Mouse (Mus musculus) CH12.LX (cell line): Measurements from ENCODE around the gene Col4a2. TPM values are rescaled to one million over a fixed set of nuclear protein-coding genes. Genes with fewer than 3 reads are reported as not detected.

ENCODE experiments used
- DNase-seq: peaks from one replicate; pipeline ENCODE4 v3.0.0-alpha.2; 2013; ENCODE audit errors: extremely low read depth
- H3K27ac ChIP-seq: 2 replicates; pipeline ENCODE4 v1.5.1; 2012; ENCODE audit warnings: low read depth, mild to moderate bottlenecking, control low read depth, moderate library complexity; ENCODE audit not compliant: insufficient read depth
- H3K27me3 ChIP-seq: replicated peaks from 2 replicates; pipeline ENCODE3; 2012; ENCODE audit warnings: inconsistent platforms
- H3K36me3 ChIP-seq, 2 experiments: replicated peaks in 1 of 2; 2 replicates each; pipeline versions ENCODE3 to v1.6.1; 2012; ENCODE audit warnings: inconsistent platforms in 1 of 2, low read length in 1 of 2, mild to moderate bottlenecking in 1 of 2, mixed read lengths in 1 of 2, moderate library complexity in 1 of 2; ENCODE audit not compliant: control insufficient read depth in 1 of 2, insufficient read depth in 1 of 2
- H3K4me1 ChIP-seq, 2 experiments: 2 replicates each; pipeline ENCODE4 v1.6.1; 2012; ENCODE audit warnings: inconsistent platforms in 1 of 2, moderate library complexity in 1 of 2; ENCODE audit not compliant: insufficient read depth in 2 of 2, control insufficient read depth in 1 of 2
- H3K4me2 ChIP-seq: 2 replicates; pipeline ENCODE4 v1.6.1; 2012; ENCODE audit warnings: low read depth, mild to moderate bottlenecking, control low read depth; ENCODE audit not compliant: poor library complexity, insufficient read depth, severe bottlenecking
- H3K4me3 ChIP-seq, 3 experiments: fragments of 150-350 bp in 1 of 3; sonication (generic) in 1 of 3; replicated peaks in 1 of 3; 2 replicates each; pipeline versions ENCODE3 to v1.5.1; 2011 to 2012; ENCODE audit warnings: low read depth in 2 of 3, low read length in 2 of 3, mild to moderate bottlenecking in 2 of 3, moderate library complexity in 2 of 3, control low read depth in 1 of 3, improper control_type of control experiment in 1 of 3, inconsistent platforms in 1 of 3, mixed read lengths in 1 of 3; ENCODE audit not compliant: poor library complexity in 1 of 3
- H3K79me2 ChIP-seq: replicated peaks from 2 replicates; pipeline ENCODE4 v1.6.1; 2012; ENCODE audit warnings: mild to moderate bottlenecking, moderate library complexity; ENCODE audit not compliant: control insufficient read depth, poor library complexity, insufficient read depth, severe bottlenecking; ENCODE audit errors: extremely low read depth
- H3K9ac ChIP-seq: 2 replicates; pipeline ENCODE4 v1.6.1; 2012; ENCODE audit warnings: low read depth, mild to moderate bottlenecking, control low read depth, moderate library complexity; ENCODE audit not compliant: insufficient read depth
- H3K9me3 ChIP-seq: replicated peaks from 2 replicates; pipeline ENCODE3; 2012; ENCODE audit warnings: low read length, inconsistent platforms, mixed read lengths
- BHLHE40 ChIP-seq: IDR thresholded peaks from 2 replicates; pipeline ENCODE4 v1.6.1; 2011; ENCODE audit warnings: mild to moderate bottlenecking, low read depth, low read length, improper control_type of control experiment
- CHD1 ChIP-seq: IDR thresholded peaks from 2 replicates; pipeline ENCODE4 v1.6.1; 2012; ENCODE audit warnings: low read depth, low read length, improper control_type of control experiment, inconsistent platforms
- CHD2 ChIP-seq: IDR thresholded peaks from 2 replicates; pipeline ENCODE4 v1.6.1; 2011; ENCODE audit warnings: low read length, improper control_type of control experiment
- CTCF ChIP-seq, 2 experiments: IDR thresholded peaks in 1 of 2; conservative IDR thresholded peaks in 1 of 2; 2 replicates each; pipeline ENCODE4 v1.5.1; 2011 to 2012; ENCODE audit warnings: low read depth in 2 of 2, low read length in 2 of 2, improper control_type of control experiment in 1 of 2, inconsistent platforms in 1 of 2, mild to moderate bottlenecking in 1 of 2, moderate library complexity in 1 of 2
- E2F4 ChIP-seq: IDR thresholded peaks from 2 replicates; pipeline ENCODE4 v1.6.1; 2011; ENCODE audit warnings: low read depth, low read length, improper control_type of control experiment; ENCODE audit not compliant: insufficient replicate concordance
- EP300 ChIP-seq: IDR thresholded peaks from 2 replicates; pipeline ENCODE4 v1.6.1; 2011; ENCODE audit warnings: low read length, improper control_type of control experiment
- ETS1 ChIP-seq: conservative IDR thresholded peaks from 2 replicates; pipeline ENCODE4 v1.6.1; 2012; ENCODE audit warnings: low read depth, mild to moderate bottlenecking, inconsistent platforms, low read length, improper control_type of control experiment, moderate library complexity
- HCFC1 ChIP-seq: IDR thresholded peaks from 2 replicates; pipeline ENCODE4 v1.6.1; 2012; ENCODE audit warnings: low read depth, mild to moderate bottlenecking, inconsistent platforms, low read length, improper control_type of control experiment
- IRF4 ChIP-seq: IDR thresholded peaks from 2 replicates; pipeline ENCODE4 v1.6.1; 2014; ENCODE audit warnings: low read depth, mild to moderate bottlenecking, inconsistent platforms, low read length, improper control_type of control experiment
- JUN ChIP-seq: IDR thresholded peaks from 2 replicates; pipeline ENCODE4 v1.6.1; 2011; ENCODE audit warnings: low read depth, mild to moderate bottlenecking, low read length, improper control_type of control experiment, moderate library complexity; ENCODE audit not compliant: insufficient read depth
- MAFK ChIP-seq: IDR thresholded peaks from 2 replicates; pipeline ENCODE4 v1.6.1; 2011; ENCODE audit warnings: low read length, improper control_type of control experiment; ENCODE audit not compliant: insufficient replicate concordance
- MAX ChIP-seq: IDR thresholded peaks from 2 replicates; pipeline ENCODE4 v1.6.1; 2011; ENCODE audit warnings: low read length, improper control_type of control experiment
- MAZ ChIP-seq: IDR thresholded peaks from 2 replicates; pipeline ENCODE4 v1.6.1; 2012; ENCODE audit warnings: low read depth, mild to moderate bottlenecking, inconsistent platforms, low read length, improper control_type of control experiment, moderate library complexity
- MEF2A ChIP-seq: IDR thresholded peaks from 2 replicates; pipeline ENCODE4 v1.6.1; 2014; ENCODE audit warnings: low read depth, mild to moderate bottlenecking, inconsistent platforms, low read length, improper control_type of control experiment, borderline replicate concordance
- MXI1 ChIP-seq: IDR thresholded peaks from 2 replicates; pipeline ENCODE4 v1.6.1; 2011; ENCODE audit warnings: mild to moderate bottlenecking, low read depth, low read length, improper control_type of control experiment
- MYC ChIP-seq: IDR thresholded peaks from 2 replicates; pipeline ENCODE4 v1.6.1; 2011; ENCODE audit warnings: low read depth, mild to moderate bottlenecking, improper control_type of control experiment, low read length
- NRF1 ChIP-seq: IDR thresholded peaks from 2 replicates; pipeline ENCODE4 v1.6.1; 2014; ENCODE audit warnings: low read depth, mild to moderate bottlenecking, inconsistent platforms, low read length, improper control_type of control experiment, moderate library complexity
- RAD21 ChIP-seq: IDR thresholded peaks from 2 replicates; pipeline ENCODE4 v1.6.1; 2011; ENCODE audit warnings: low read depth, mild to moderate bottlenecking, low read length, improper control_type of control experiment, moderate library complexity
- RCOR1 ChIP-seq: conservative IDR thresholded peaks from 2 replicates; pipeline ENCODE4 v1.6.1; 2012; ENCODE audit warnings: low read depth, mild to moderate bottlenecking, inconsistent platforms, low read length, improper control_type of control experiment
- SIN3A ChIP-seq: IDR thresholded peaks from 2 replicates; pipeline ENCODE4 v1.6.1; 2012; ENCODE audit warnings: low read length, improper control_type of control experiment, inconsistent platforms
- TCF12 ChIP-seq: IDR thresholded peaks from 2 replicates; pipeline ENCODE4 v1.6.1; 2014; ENCODE audit warnings: low read depth, mild to moderate bottlenecking, inconsistent platforms, low read length, improper control_type of control experiment
- UBTF ChIP-seq: IDR thresholded peaks from 2 replicates; pipeline ENCODE4 v1.6.1; 2012; ENCODE audit warnings: low read depth, mild to moderate bottlenecking, inconsistent platforms, low read length, improper control_type of control experiment, moderate library complexity
- USF1 ChIP-seq: IDR thresholded peaks from 2 replicates; pipeline ENCODE4 v1.6.1; 2014; ENCODE audit warnings: low read depth, mild to moderate bottlenecking, inconsistent platforms, low read length, improper control_type of control experiment
- USF2 ChIP-seq: conservative IDR thresholded peaks from 2 replicates; pipeline ENCODE4 v1.6.1; 2011; ENCODE audit warnings: low read depth, low read length, improper control_type of control experiment
- ZMIZ1 ChIP-seq: IDR thresholded peaks from 2 replicates; pipeline ENCODE4 v1.6.1; 2012; ENCODE audit warnings: low read depth, mild to moderate bottlenecking, inconsistent platforms, low read length, improper control_type of control experiment
- ZNF384 ChIP-seq: IDR thresholded peaks from 2 replicates; pipeline ENCODE4 v1.6.1; 2012; ENCODE audit warnings: low read depth, low read length, improper control_type of control experiment, inconsistent platforms
- dilution Hi-C: fragments of 300-500 bp; cut with MboI; formaldehyde crosslinking; loops from 2 replicates; pipeline ENCODE4 v1.14.3; 2020; ENCODE audit warnings: low sequenced_read_pairs; ENCODE audit not compliant: extremely low pct_unique_long_range_greater_than_20kb, extremely low pct_ligation_motif_present
- in situ Hi-C: fragments of 300-500 bp; cut with MboI; formaldehyde crosslinking; loops from 3 replicates; pipeline ENCODE4 v1.14.3; 2019; ENCODE audit warnings: low sequenced_read_pairs, low pct_ligation_motif_present, low pct_unique_long_range_greater_than_20kb, mixed read lengths
- polyA plus RNA-seq: library from polyadenylated mRNA; unstranded; fragments of >175 nt; gene quantifications from 2 replicates; pipeline ENCODE4 v1.2.1, GENCODE M21; 2012; ENCODE audit warnings: low read depth; ENCODE audit not compliant: insufficient read length
- total RNA-seq, 2 experiments: library from RNA; depleted of rRNA; stranded (reverse); fragments of 300-350 nt in 1 of 2; fragments of >200 nt in 1 of 2; gene quantifications; 2 replicates each; pipeline ENCODE4 v1.2.3; 2012 to 2014

Col4a2 gene
- total and polyA plus RNA-seq, 3 experiments: 0.04 to 0.07 TPM; not detected in 1

GRCm38 (mm10) chr8:11337642-11338041, 25.0 kb downstream of the Col4a2 start:
- peaks cover 5% of the 10 kb centered on the region for H3K9me3 ChIP-seq
- dilution Hi-C loops: no loop called here

GRCm38 (mm10) chr8:11338507-11338906, 25.9 kb downstream of the Col4a2 start:
- dilution Hi-C loops: no loop called here

More at GRCm38 (mm10) chr8:11337642-11338041, 25.0 kb downstream of the Col4a2 start:
- peaks cover 10% of the 10 kb centered on the region for H3K27me3 ChIP-seq
- in situ Hi-C loops: no loop called here
- no peaks in the 10 kb centered on the region for H3K36me3 ChIP-seq
- peak overlapping the region; percentile 72 for H3K4me2 ChIP-seq
- peaks cover 22 to 36% of the 10 kb centered on the region in 2 experiments for H3K4me1 ChIP-seq
- H3K4me3 ChIP-seq: no peak overlapping the region
- peak; percentile 78 for DNase-seq
- no peaks in the 10 kb centered on the region for H3K79me2 ChIP-seq
- H3K27ac ChIP-seq: no peak overlapping the region
- H3K9ac ChIP-seq: no peak overlapping the region
- peak; percentile 68; the same call in 1 of the 2 replicates for TF ChIP-seq TCF12
- TF ChIP-seq MAFK: peak; percentile 78
- TF ChIP-seq MAX: peak; percentile 11; the same call in 1 of the 2 replicates
- peak; percentile 36 for TF ChIP-seq MXI1
- TF ChIP-seq USF1: no peak
- TF ChIP-seq ZNF384: no peak
- TF ChIP-seq ETS1: peak; percentile 73
- peak; percentile 70 for TF ChIP-seq MYC
- peak; percentile 83 for TF ChIP-seq EP300
- peak; percentile 88 for TF ChIP-seq BHLHE40
- peak; percentile 17; the same call in 1 of the 2 replicates for TF ChIP-seq RCOR1
- TF ChIP-seq ZMIZ1: no peak
- peak; percentile 38; the same call in 1 of the 2 replicates for TF ChIP-seq CHD2
- no peak; the same call in none of the 2 replicates for TF ChIP-seq RAD21
- TF ChIP-seq MEF2A: peak; percentile 69; the same call in 1 of the 2 replicates
- 0 out of 2 replicates have a peak, but pooled peaks have one; percentile 17 for TF ChIP-seq SIN3A
- TF ChIP-seq IRF4: peak; percentile 71

More at GRCm38 (mm10) chr8:11338507-11338906, 25.9 kb downstream of the Col4a2 start:
- peaks cover 8% of the 10 kb centered on the region for H3K27me3 ChIP-seq
- H3K9me3 ChIP-seq: peaks cover 6% of the 10 kb centered on the region
- no peaks in the 10 kb centered on the region for H3K79me2 ChIP-seq
- H3K4me2 ChIP-seq: 0 out of 2 replicates have a peak overlapping the region, but pooled peaks have one; percentile 4
- no peaks in the 10 kb centered on the region for H3K36me3 ChIP-seq
- H3K4me3 ChIP-seq: no peak overlapping the region
- DNase-seq: no peak
- H3K27ac ChIP-seq: no peak overlapping the region
- in situ Hi-C loops: no loop called here
- no peak for TF ChIP-seq E2F4
- no peak for TF ChIP-seq CTCF (conservative IDR thresholded peaks at IDR 0.05 in 1 of 2, IDR thresholded peaks at IDR 0.05 in 1 of 2; ENCODE audit: low read depth in 2 of 2, low read length in 2 of 2)
- no peak for TF ChIP-seq MAZ
- no peak for TF ChIP-seq TCF12
- no peak for TF ChIP-seq HCFC1
- TF ChIP-seq MAFK: no peak
- TF ChIP-seq EP300: no peak
- TF ChIP-seq MXI1: no peak
- no peak for TF ChIP-seq MAX
- no peak for TF ChIP-seq USF2
- no peak for TF ChIP-seq CHD2
- no peak for TF ChIP-seq UBTF
- no peak for TF ChIP-seq ZMIZ1
- TF ChIP-seq MEF2A: no peak
- no peak for TF ChIP-seq NRF1
- no peak for TF ChIP-seq CHD1
- no peak for TF ChIP-seq JUN
- no peak for TF ChIP-seq BHLHE40
- no peak for TF ChIP-seq SIN3A
- H3K4me1 ChIP-seq: peaks cover 22 to 36% of the 10 kb centered on the region in 2 experiments
- H3K9ac ChIP-seq: no peak overlapping the region
